Mouse (Mus musculus) heart, adult 11 months (tissue): ENCODE measurements around the gene D930020B18Rik.

Experiments used
- DNase-seq: peaks from one replicate; pipeline ENCODE4 v3.0.0; 2022

D930020B18Rik gene

DNA sequence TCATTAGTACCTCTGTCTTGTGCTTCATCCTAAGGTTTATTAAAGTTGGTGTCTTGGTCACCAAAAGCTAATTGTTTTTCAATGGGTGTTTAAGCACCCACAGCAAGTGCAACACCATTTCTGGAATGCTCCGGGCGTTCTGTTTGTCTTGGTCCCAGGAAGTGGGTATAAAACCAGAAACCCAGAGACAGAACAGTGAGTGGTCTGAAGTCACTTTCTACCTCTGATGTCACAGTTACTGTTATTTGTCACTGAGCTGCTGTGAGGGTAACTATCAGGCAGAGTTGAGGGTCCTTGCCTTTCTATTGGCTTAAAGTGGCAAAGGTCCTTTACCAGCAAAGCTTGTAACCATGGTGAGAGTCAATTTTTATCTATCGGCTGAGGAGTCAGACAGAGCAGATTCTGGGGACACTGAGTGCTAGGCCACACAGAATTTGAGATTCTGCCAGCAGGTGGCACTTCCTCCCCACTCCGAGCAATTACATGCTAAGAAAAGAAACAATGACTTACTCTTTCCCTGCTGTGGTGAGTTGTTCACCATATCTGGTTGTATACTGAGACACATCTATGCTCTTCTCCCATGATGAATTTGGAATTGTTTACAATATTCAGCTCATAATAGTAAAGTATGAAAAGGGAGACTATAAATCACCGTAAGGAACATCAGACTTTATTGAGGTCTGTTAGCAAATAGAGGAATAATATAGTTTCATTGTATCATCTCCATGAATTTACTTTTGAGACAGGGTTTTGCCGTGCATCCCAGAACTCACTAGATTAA is 1.0 kb upstream of the D930020B18Rik start:
- DNase-seq = no peak

DNA sequence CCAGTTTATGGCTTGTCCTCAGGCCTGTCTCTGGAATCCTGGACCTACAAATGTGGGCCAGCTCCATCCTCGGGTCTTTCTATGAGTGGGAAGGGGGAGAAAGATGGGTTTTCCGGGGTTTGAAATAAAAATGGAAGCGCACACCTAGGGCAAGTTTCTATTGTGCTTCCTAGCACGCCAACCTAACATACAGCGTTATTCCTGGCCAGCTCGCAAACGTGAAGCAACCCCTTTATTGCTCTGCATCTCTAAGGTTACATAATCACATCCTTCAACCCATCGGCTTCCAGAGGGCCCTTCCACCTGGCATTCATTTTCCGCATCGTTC is 480 bp upstream of the D930020B18Rik start:
- DNase-seq = no peak

DNA sequence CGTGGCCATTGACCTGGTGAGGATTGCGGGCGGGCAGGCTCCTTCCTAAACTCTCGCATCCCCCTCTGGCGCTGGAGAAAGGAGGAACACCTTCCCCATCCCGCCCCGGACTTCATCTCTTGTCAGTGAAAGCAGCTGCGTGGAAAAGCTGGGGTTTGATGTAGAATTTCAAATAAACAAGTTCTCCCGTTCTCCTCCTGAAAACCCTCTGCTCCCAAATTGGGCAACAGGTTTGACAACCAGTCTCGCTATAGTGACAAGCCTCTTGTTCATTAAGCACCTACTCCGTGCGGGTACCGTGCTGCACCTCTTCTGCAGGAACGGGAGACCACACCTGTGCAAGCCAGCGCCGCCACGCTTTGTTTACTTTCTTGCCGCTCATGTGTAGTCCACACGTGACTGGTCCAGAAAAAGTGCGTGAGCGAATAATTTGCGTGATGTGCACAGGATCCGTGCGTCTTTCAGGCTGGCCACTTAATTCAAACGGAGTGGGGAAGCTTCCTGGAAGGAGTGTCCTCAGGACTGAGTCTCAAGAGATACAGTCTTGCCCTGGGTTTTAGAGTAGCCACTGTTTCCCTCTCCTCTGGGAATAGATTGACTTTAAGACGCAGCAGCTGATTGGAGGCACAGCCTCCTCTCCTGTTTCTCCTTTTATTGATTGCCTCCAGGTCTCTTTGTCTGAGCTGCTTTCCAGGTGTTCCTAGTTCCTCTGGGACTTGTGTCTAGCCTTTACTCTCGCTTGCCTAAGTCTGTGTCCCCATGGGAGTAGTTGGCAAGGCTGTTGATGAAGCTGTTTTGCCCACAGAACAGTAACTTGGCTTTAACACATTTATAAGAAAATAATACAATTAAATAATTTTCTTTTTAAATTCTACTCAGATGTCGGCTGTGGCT is 913 bp downstream of the D930020B18Rik start:
- DNase-seq = no peak

DNA sequence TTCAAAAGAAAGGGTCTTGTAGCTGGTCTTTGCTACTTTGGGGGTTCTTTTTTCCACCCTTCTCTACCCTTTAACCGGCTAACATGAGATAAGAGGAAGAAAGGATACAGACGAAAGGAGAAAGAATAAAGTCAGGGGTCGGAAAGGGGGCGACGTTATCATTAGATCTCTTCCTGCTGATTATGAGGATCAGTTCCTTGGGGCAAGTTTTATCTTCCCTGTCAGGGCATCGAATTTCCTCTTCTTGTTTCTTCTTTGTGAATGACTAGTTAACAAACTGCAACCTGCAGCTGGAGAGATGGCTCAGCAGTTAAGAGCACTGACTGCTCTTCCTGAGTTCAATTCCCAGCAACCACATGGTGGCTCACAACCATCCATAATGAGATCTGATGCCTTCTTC is 4.9 kb downstream of the D930020B18Rik start:
- DNase-seq = no peak

DNA sequence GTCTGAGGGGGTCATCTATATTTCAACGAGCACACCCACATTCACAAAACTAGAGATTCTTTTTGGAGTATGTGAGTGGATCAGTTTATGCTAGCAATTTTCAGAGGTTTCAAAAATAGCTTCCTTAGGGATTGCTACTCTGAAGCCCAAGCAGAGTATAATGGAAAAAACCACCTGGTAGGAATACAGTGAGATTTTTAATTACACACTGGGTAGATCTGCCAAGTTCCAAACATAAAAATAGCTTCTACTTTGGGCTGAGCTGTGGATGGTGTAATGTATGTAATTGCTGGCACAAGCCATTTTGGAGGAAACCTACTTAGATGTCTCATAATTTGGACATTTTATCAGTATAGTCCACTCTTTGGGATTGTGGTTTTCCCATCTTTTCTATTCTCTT is 11.7 kb downstream of the D930020B18Rik start:
- DNase-seq = no peak

DNA sequence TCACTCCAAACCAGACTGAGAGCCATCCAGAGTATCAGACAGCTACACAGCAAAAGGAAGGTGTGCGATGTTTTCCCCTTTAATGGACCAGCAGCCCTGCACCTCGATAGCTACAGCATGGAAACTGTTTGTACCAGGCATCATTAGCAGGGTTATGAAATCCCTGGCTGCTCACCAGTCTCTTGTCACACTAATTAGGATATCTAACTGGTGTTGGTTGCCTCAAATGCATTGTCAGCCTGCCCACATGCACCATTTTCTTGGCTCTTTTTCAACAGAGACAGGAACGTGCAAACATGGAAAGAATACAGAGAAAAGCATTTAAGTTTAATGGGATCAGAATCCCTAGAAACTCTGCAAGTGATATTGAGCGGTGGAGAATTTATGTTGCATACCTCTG is 14.5 kb downstream of the D930020B18Rik start:
- DNase-seq = no peak

DNA sequence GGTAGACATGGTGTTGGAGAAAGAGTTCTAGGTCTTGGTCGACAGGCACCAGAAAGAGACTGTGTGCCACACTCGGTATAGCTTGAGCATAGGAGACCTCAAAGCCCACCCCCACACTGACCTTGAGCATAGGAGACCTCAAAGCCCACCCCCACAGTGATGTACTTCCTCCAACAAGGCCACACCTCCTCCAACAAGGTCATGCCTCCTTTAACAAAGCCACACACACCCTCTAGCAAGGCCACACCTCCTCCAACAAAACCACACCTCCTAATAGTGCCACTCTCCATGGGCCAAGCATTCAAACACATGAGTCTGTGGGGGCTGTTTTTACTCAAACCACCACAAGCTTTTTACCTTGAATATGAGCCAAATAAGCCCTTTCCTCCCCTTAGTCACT is 21.3 kb downstream of the D930020B18Rik start:
- DNase-seq = no peak

DNA sequence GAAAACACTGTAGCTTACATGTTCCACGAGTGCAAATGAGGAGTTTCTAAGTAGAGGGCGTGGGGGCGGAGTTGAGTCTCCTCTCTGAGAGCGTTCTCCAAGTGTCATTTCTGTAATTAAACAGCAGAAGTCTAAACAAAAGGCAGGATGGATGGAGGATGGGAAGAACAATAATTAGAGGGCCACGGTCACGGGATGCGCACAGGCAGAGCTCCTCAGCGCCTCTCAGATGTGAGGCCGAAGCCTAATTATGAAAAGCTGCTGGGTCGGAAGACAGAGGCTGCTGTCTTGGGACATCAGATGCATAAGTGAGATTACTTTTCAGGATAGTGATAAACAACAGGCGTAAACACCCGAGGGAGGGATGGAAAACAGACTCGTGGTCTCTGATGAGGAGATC is 22.2 kb downstream of the D930020B18Rik start:
- no peak for DNase-seq

DNA sequence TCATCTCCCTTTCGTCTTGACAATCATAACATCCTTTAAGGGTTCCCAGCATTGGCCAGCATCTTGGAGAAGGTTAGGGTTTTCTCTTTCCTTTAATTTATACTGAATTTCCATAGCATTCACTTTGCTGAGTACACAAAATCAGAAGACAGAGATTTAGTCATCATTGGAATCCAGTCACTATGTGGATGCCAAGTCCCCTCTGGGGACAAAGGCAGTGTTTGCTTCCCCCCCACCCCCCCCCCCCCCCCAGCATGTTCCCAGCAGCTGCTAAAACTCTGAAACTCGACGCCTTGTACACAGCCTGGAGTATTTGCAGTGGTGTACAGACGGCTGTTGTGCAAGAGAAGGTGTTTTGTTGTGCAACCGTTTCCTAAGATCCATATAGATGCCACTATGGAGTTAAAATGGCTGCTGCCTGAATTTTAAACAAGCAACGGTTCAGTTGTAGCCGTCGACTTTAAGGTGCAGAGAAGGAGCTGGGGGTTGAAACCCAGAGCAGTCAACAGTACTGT is 24.3 kb downstream of the D930020B18Rik start:
- no peak for DNase-seq

DNA sequence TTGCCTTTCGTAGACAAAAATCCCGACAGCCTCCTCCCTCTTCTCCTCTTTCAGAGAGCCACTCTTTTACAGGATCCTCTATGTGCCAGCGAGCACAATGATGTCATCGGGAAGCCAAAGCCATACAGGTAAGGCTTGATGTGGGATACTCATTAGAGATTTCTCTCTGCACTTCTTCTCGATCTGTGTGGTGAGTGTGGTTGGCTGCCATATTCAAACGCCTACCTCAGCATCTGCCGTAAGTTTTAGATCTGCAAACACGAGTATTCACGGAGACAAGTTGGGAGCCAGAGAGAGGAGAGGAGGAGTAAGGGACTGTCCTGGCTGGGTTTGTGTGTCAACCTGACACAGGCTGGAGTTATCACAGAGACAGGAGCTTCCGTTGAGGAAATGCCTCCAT is 27.7 kb downstream of the D930020B18Rik start:
- DNase-seq = no peak

DNA sequence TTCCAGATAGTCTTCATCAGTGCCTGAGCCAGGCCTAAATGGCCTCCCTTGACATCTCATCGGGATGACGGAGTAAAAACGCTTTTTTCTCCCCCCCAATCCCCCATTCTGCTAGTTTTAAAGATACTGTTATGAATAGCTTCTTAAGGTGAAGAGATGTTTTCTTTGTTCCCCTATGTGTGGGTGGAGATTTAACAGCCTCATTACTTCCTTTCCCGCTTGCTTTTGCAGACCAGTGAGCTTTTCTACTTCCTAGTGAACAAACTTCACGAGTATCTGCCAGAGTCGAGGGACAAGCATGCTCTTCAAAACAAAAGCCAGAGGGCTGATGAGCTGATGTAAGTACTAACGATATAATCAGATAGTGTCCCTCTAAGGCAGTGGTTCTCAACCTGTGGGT is 35.6 kb downstream of the D930020B18Rik start:
- peak; percentile 64 for DNase-seq

DNA sequence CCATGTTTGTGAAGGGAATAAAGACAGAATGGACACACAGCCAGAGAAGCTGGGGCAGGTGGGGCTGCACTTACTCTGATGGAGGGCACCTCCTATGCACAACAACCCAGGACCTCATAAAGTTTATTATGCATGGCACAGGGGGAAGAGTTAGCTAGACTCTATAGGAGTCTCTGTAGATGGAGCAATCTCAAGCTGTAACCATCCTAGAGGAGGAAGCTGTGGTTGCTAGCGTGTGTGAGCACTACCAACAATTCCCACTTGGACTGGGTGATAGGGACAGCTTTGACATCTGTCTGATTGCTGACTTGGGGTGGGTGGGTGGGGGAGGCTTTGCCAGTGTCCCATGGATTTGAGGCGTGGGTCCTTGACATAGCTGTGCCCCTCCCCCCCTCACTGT is 39.5 kb downstream of the D930020B18Rik start:
- peak; percentile 64 for DNase-seq

DNA sequence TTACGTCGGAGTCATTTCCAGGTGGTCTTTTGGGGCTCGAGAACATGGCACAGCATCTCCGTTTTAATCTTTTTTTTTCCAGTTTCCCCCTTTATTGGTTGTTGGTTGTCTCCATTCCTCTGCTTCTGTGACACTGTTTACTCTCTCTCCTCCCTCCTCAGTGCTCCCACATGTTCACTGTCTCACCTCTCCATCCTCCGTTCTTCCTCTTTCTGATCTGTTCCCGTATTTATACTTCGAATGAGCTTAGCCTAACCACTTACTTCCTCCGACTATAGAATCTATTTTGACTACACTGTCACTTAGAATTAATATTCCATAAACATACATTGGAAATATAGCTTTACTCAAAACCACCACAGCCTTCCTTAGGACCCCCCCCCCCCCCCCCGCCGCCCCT is 41.2 kb downstream of the D930020B18Rik start:
- no peak for DNase-seq

DNA sequence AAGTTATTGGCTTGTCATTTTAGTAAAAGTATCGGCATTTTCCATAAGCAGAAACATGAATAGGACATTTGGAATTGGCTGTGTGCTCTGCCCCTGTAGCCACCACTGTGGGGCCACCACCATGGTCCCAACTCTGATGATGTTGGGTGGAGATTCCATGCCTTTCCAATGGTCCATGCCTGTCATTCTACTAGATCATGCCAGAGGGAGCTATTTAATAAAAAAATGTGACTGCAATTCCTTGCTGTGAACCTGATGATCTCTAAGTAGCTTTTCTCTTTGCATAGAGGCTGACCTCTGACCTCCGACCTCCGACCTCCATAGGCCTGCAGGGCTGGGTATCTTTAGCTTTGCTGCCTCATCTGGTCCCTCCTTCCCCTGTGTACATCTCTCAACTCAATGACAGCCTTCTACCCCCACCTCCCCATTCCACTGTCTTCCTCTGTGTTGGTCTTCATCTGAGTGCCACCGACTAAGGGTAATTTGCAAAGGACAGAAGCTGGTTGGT is 44.8 kb downstream of the D930020B18Rik start:
- peak; percentile 79 for DNase-seq

DNA sequence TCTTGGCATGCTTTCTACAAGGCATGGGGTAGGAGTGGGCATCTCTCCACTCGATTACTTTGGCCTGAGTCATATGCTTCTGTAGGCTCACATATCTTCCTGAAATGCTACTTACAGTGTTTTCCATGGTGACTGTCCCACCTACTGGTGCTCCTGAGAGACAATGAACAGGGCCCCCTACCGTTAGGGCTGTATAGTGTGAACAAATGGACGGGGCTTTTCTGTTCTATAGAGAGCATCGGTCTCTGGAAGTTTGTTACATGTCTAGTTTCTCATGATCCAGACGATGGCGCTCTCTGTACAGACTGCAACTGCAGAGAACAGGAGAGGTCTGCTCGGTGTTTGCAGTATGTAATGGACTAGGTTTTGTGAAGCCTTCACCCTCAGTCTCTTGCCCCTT is 46.1 kb downstream of the D930020B18Rik start:
- DNase-seq = peak; percentile 63

DNA sequence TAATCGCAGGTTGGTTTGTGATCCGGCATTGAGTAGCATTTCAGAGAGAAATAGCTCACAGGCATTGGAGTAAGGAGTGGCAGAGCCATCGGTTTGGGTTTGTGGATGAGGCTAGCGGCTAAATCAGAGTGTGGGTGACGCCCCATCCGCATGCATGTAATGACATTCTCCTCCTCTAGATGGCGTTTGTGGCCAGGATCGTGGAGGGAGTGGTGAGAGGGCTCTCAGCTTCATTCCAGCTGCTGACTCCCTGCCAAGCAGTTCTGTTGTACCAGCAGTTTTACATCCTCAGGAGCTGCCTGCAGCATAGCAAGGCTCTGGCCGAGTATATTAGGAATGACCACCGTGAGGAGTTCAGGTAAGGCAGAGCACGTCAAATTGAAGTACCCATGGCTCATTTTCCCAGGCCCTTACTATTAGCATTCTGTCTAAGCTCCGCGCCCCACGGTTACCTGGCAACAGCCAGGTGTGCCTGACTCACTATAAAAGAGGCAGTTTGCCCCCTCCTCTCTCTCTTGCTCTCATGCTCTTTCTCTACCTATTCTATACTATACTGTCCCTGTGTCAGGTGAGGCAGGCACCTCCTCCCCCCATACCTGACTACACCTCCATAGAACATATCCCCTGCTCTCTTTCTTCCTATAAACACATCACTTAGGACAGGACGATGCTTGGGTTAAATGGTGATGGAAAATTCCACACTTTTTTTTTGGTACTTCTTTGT is 48.4 kb downstream of the D930020B18Rik start:
- DNase-seq = peak; percentile 97

DNA sequence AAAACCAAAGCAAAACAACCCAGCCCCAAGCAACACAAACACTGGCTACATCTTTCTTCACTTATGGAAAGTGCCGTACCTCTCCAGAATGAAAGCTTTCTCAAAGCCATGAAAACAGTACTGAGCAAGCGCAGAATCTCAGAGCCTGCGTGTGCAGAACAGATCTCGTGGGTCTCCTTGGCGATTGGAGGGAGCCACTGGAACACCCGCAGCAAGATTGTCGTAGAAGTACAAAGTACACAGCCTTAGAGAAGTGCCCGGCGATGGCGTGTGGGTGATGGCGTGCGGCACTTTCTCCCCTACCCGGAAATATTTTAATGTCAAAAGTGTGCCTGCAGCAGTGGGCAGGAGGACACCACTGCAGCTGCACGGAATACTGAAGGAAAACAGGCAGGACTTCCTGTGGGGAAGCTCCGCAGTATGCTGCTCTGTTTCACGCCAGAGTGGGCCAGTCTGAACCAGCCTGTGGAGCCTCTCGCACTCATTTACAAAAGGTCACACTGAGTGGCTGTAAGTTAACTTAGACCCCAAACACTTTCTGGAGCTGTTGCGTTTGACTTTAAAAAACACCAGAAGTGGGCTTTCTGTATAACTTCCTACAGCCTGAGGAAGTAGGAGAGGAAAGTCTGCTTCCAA is 51.7 kb downstream of the D930020B18Rik start:
- DNase-seq = peak; percentile 91

DNA sequence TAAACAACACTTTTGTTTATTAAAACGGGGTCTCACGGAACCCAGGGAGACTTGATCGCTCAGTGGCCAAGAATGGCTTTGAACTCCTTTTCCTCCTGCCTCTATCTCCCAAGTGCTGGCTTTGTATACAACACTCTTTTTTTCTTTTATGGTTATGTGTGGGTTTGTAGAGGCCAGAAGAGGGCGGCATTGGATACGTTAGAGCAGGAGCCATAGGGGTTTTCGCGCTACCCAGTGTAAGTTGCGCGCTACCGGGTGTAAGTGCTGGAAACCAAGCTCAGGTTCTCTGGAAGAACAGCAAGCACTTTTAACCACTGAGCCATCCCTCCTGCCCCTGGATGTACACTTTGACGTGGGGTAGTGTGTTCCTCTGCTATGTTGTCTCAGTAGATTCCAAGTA is 53.2 kb downstream of the D930020B18Rik start:
- peak; percentile 39 for DNase-seq

DNA sequence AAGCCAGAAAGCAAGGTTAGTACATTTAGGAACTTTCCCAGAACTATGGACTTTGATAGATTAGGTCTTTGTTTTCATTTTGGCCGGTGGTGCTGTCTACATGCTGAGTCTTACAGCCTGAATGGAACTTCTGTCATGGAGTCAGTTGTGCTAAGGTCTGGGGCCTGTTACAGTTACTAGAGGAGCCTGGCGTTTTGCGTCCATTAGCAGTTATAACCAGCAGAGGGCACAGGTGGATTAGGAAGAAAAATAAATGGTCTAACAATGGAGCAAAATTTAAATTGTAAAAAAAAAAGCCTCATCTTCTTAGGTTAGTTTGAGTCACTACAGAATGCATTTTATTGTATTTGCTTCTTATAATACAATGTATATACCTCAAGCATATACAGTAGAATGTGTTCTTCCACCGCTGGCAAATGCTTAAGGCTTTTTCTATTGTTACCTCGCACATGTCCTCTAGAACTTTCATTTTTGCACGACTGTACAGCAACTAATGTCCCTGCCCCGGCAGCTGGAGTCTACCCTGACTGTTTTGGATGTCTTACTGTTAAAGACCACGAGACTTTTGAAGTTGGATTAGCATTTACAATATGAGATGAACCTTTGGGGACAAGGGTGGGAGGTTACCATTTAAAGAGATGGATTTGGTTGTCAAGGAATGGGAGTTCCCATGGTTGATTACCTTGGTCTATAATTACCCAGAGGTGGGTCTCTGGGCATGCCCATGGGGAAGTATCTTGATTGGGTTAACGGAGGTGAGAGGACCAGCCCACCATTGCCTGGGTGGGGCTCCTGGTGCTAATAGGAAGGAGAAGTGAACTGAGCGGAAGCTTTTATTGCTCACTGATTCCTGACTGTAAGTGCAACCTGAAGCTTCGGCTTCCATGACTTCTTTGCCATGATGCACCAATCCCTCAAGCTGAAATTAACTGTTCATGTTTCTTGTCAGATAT is 60.2 kb downstream of the D930020B18Rik start:
- DNase-seq = peak; percentile 86

DNA sequence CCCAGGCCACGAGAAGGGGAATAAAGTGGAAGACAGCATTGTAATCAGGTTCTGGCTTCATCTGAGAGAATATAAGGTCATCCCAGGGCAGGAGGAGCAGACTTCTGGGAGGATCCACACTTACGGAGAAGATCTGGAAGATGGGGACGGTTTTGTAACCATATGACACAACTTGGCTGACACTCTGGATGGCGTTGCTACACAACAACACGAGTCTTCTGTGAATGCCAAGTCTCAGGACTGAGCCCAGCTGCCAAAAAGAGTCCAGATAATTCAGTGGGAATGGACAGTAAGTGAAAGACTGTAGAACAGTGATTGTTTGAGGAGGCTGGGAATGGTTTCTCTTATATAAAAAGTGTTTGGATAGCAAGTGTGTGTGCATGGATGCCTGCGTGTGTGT is 62.2 kb downstream of the D930020B18Rik start:
- peak; percentile 97 for DNase-seq

DNA sequence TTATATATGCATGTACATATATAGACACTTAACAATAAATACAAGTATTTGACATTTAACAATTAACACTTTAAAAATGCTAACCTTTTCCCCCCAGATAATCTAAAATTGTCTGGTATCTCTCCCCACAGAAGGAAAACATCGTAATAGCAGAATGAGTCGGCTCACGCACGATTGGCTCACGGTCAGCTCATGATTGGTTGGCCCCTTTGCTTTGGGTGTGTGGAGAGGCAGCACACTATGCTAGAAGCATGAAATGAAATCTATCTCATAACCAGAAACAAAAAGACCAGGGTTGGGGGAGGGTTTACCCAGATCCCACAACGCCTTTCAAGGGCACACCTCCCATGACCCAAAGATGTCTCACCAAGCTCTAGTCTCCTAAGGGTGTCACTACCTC is 63.5 kb downstream of the D930020B18Rik start:
- peak; percentile 91 for DNase-seq
